Mouse (Mus musculus): ENCODE measurements around the gene Insl3. TPM values are rescaled to one million over a fixed set of nuclear protein-coding genes. Genes with fewer than 3 reads are reported as not detected.

Insl3 gene
- polyA plus RNA-seq, 2 experiments = 0.73 to 1.5 TPM

DNA sequence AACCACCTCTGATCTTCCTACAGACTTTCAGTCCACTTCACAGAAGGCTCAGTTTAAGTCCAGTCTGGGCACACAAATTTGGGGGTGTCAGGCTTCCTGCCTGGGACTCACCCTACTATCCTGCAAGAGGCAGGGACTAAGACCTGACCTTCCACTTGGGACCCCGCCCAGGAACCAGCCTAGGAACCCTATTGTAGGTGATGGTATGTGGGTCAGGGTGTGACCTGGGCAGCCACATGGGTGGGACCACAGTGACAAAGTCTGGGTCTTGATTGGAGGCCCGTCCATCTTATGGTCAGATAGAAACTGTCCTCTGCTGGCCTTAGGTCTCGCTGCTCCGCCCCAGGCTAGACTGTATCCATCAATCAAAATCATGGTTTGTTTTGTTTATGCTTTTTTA lies 35.4 kb downstream of the Insl3 start:
- H3K36me3 ChIP-seq (replicated peaks; ENCODE audit: control insufficient read depth, insufficient read depth, low read depth) = no peaks in the 10 kb centered on the region
- WGBS (ENCODE audit: insufficient replicate concordance) = 55% methylated on average over 4 of the region's 4 CpGs
- TF ChIP-seq CTCF (IDR thresholded peaks at IDR 0.05; ENCODE audit: low read depth) (no peak; the same call in 1 of the 2 replicates), EP300 (IDR thresholded peaks at IDR 0.05; ENCODE audit: low read depth) (no peak)
- peaks cover 21 to 29% of the 10 kb centered on the region in 2 experiments for H3K4me1 ChIP-seq (replicated peaks; ENCODE audit: control insufficient read depth in 2 of 2, insufficient read depth in 2 of 2, low read length in 1 of 2)
- peak overlapping the region; percentile 81 for H3K4me2 ChIP-seq (ENCODE audit: low read depth)
- H3K27ac ChIP-seq = peak overlapping the region; percentile 68; the same call in 1 of the 2 replicates
- ATAC-seq (ENCODE audit: insufficient read depth) (no peak), DNase-seq (ENCODE audit: low read depth in 3 of 3, low spot score in 3 of 3) (no peak)
- no peaks in the 10 kb centered on the region; the same call in 1 of the 2 replicates for H3K27me3 ChIP-seq (ENCODE audit: control insufficient read depth, insufficient read depth, low read length)
- 0 out of 4 replicates have a peak overlapping the region, but pooled peaks of 1 of the 2 experiments have one; percentile 56 for H3K4me3 ChIP-seq (ENCODE audit: insufficient read depth in 1 of 2, low read depth in 2 of 2, low read length in 2 of 2)
- H3K9ac ChIP-seq (replicated peaks) = no peak overlapping the region
- no peaks in the 10 kb centered on the region for H3K9me3 ChIP-seq (ENCODE audit: control insufficient read depth, low read length)

DNA sequence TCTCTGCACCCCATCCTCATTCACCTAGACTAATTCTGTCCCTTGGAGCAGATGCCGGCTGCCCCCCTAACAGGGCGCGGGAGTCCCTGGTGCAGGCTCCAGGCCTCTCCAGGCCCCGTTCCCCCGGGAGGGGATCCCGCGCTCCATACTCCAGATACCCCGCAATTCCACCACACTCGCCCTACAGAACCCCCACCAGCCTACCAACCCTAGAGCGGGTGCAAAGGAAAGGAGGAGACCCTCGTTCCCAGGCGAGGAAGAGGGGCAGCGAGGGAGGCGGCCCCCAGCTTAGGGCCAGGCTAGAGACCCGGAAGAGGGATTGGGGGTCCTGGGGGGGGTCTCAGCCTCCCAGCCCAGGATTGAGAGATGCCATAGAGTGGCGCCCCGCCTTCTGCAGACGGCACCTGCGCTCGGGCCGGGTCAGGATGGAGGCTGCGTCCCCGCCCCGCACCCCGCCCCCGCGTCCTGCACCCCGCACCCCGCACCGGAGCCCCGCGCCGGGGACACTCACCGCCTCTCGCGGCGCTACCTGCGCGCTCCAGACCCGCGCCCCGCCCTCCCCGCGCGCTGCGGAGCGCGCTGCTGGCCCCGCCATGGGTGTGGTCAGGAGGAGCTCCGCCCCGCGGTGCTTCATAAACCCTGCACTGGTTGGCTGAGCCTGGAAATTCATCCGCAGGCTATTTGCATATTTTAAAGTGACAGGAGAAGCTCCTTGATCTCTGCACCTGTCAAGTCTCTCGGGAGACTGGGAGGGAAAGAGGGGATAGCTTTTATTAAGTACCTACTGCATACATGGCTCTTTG lies 36.3 kb downstream of the Insl3 start, which contains the start of gene Fcho1:
Gene Fcho1, minus strand, starts transcription at position 595 of the 803 bp plus-strand sequence.
- TF ChIP-seq EP300 (IDR thresholded peaks at IDR 0.05; ENCODE audit: low read depth) (no peak), CTCF (IDR thresholded peaks at IDR 0.05; ENCODE audit: low read depth) (no peak)
- Histone ChIP-seq H3K27me3 (ENCODE audit: control insufficient read depth, insufficient read depth, low read length) (no peaks in the 10 kb centered on the region; the same call in 1 of the 2 replicates), H3K4me3 (ENCODE audit: insufficient read depth in 1 of 2, low read depth in 2 of 2, low read length in 2 of 2) (peak within 1 kb of the TSS; percentile 56 to 64), H3K4me1 (replicated peaks; ENCODE audit: control insufficient read depth in 2 of 2, insufficient read depth in 2 of 2, low read length in 1 of 2) (peaks cover 21 to 30% of the 10 kb centered on the region in 2 experiments), H3K36me3 (replicated peaks; ENCODE audit: control insufficient read depth, insufficient read depth, low read depth) (no peaks in the 10 kb centered on the region), H3K27ac (no peak within 1 kb of the TSS), H3K4me2 (ENCODE audit: low read depth) (peak within 1 kb of the TSS; percentile 81), H3K9me3 (ENCODE audit: control insufficient read depth, low read length) (no peaks in the 10 kb centered on the region), H3K9ac (replicated peaks) (peak within 1 kb of the TSS; percentile 64)
- under 1% methylated on average over 54 of the region's 54 CpGs for WGBS (ENCODE audit: insufficient replicate concordance)
- DNase-seq (ENCODE audit: low read depth in 3 of 3, low spot score in 3 of 3) = peak; percentile 81 to 84 (median 82)
- peak; percentile 81 for ATAC-seq (ENCODE audit: insufficient read depth)

DNA sequence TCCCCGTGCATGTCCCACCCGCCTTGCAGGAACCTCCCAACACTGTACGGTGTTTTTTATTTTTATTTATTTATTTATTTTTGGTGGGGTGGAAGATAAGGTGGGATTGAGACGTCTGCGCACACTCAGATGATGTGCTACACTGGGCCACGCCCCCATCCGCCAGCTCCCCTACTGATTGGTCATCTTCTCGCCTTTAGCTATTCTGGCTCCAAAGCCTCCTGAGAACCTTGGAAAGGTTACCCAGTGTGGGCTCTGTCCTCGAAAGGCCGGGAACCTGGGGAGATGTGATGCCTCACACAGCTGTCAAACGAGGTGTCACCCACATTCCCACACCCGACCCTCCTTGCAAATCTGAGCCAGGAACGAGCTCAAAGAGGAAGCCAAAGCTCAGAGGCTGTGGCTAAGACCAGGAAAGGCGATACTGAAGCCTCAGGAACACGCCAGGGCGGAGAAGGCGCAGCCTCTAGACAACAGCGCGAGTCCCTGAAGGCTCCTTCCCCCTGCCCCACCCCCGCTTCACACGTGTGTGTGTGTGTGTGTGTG lies 39.3 kb downstream of the Insl3 start:
- Histone ChIP-seq H3K36me3 (replicated peaks; ENCODE audit: control insufficient read depth, insufficient read depth, low read depth) (no peaks in the 10 kb centered on the region), H3K4me2 (ENCODE audit: low read depth) (peak overlapping the region; percentile 69), H3K4me1 (replicated peaks; ENCODE audit: control insufficient read depth in 2 of 2, insufficient read depth in 2 of 2, low read length in 1 of 2) (peaks cover 21 to 25% of the 10 kb centered on the region in 2 experiments), H3K9ac (replicated peaks) (no peak overlapping the region), H3K4me3 (ENCODE audit: insufficient read depth in 1 of 2, low read depth in 2 of 2, low read length in 2 of 2) (peak overlapping the region; percentile 26 to 46; a peak in 3 of 4 replicates), H3K27me3 (ENCODE audit: control insufficient read depth, insufficient read depth, low read length) (no peaks in the 10 kb centered on the region; the same call in 1 of the 2 replicates), H3K9me3 (ENCODE audit: control insufficient read depth, low read length) (no peaks in the 10 kb centered on the region), H3K27ac (no peak overlapping the region)
- ATAC-seq (ENCODE audit: insufficient read depth) (peak; percentile 48), DNase-seq (ENCODE audit: low read depth in 3 of 3, low spot score in 3 of 3) (no peak)
- 4% methylated on average over 20 of the region's 21 CpGs for WGBS (ENCODE audit: insufficient replicate concordance)
- TF ChIP-seq EP300 (IDR thresholded peaks at IDR 0.05; ENCODE audit: low read depth) (no peak), CTCF (IDR thresholded peaks at IDR 0.05; ENCODE audit: low read depth) (no peak)

DNA sequence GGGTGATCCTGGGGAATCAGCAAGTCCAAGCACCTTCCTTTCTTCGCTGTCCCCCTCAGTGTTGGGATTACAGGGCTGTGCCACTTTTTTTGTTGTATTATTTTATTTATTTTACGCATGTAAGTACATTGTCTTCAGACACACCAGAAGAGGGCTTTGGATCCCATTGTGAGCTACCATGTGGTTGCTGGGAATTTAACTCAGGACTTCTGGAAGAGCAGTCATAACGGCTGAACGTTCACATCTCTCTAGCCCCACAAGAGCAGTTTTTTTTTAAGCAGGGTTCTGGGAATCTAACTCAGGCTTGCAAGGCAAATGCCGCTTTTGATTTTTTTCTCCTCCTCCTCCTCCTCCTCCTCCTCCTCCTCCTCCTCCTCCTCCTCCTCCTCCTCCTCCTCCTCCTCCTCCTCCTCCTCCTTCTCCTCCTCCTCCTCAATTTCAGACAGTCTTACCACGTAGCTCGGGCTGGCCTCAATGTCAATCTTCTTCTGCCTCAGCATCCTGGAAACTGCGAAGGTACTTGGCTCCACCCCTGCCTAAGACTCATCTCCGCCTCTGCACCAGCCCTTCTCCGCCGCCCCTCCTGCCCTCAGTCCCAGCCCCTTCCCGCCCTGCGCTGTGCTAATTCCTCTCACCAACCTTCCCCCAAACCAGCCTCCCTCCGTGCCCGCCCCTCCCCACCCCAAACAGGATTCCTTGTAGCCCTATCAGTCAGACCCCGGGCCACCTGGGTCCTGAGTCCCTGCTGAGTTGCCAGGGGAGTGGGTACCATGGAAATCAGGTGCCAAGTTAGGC lies 40.0 kb downstream of the Insl3 start:
- ATAC-seq (ENCODE audit: insufficient read depth) = no peak
- Histone ChIP-seq H3K36me3 (replicated peaks; ENCODE audit: control insufficient read depth, insufficient read depth, low read depth) (no peaks in the 10 kb centered on the region), H3K27ac (no peak overlapping the region), H3K27me3 (ENCODE audit: control insufficient read depth, insufficient read depth, low read length) (no peaks in the 10 kb centered on the region; the same call in 1 of the 2 replicates), H3K4me1 (replicated peaks; ENCODE audit: control insufficient read depth in 2 of 2, insufficient read depth in 2 of 2, low read length in 1 of 2) (peaks cover 16 to 19% of the 10 kb centered on the region in 2 experiments), H3K9me3 (ENCODE audit: control insufficient read depth, low read length) (no peaks in the 10 kb centered on the region), H3K4me2 (ENCODE audit: low read depth) (peak overlapping the region; percentile 69), H3K9ac (replicated peaks) (no peak overlapping the region), H3K4me3 (ENCODE audit: insufficient read depth in 1 of 2, low read depth in 2 of 2, low read length in 2 of 2) (0 out of 4 replicates have a peak overlapping the region, but pooled peaks of 1 of the 2 experiments have one; percentile 46)
- 6% methylated on average over 14 of the region's 16 CpGs for WGBS (ENCODE audit: insufficient replicate concordance)
- DNase-seq (ENCODE audit: low read depth in 3 of 3, low spot score in 3 of 3) = no peak
- TF ChIP-seq EP300 (IDR thresholded peaks at IDR 0.05; ENCODE audit: low read depth) (no peak), CTCF (IDR thresholded peaks at IDR 0.05; ENCODE audit: low read depth) (no peak)
